Mouse (Mus musculus): Measurements from ENCODE around the gene Paqr7. TPM values are rescaled to one million over a fixed set of nuclear protein-coding genes. Genes with fewer than 3 reads are reported as not detected.

The Paqr7 gene
- polyA plus RNA-seq (2012; rRNA removed), result 47.6 and 52.0 TPM in 2 replicates

DNA sequence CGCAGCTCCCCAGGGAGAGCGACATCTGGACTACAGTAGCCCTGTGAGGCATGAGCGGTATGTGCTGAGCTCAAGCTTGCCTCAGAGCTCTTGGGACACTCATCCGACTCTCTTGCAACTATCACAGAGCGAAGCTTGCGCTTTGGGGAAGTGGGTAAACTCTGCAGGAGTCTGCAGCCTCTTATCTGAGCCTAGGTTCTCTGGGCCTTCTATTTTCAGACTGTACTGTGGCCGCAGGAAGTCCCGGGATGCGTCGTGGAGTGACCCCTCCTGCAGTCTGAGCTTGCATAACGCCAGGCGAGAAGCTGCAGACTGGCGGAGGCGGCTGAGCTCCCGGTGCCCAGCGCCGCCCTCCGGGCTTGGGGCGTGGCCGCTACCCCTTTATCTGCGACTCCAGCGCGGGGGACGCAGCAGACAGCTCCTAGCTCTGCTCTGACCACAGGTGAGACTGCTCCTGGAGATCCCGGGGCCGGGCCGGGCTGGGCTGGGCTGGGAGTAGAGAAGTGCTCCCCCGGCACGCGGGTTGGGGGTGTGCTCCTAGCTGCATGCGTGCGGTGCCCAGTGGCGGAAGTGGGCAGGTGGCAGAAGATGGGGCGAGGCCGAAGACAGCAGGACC is at the start of gene Paqr7:
Paqr7 (plus strand) TSS at position 103 of the 616 bp plus-strand sequence.
- TF ChIP-seq CTCF (IDR thresholded peaks at IDR 0.05; ENCODE audit: borderline replicate concordance, control insufficient read depth, extremely low read depth, insufficient read depth, low read length, poor library complexity), result 0 out of 2 replicates have a peak, but pooled peaks have one; percentile 18
- no peak for TF ChIP-seq POLR2A (IDR thresholded peaks at IDR 0.05; ENCODE audit: control insufficient read depth, extremely low read depth, insufficient read depth, low read length, poor library complexity)
- Histone ChIP-seq H3K27me3 (ENCODE audit: control insufficient read depth, insufficient read depth, low read length) (no peaks in the 10 kb centered on the region), H3K4me3 (ENCODE audit: control insufficient read depth, insufficient read depth, low read length) (peak within 1 kb of the TSS; percentile 57), H3K27ac (ENCODE audit: control insufficient read depth, insufficient read depth, low read length) (peak within 1 kb of the TSS; percentile 89), H3K4me1 (replicated peaks; ENCODE audit: control insufficient read depth, insufficient read depth, low read length) (peaks cover 41% of the 10 kb centered on the region), H3K36me3 (ENCODE audit: control insufficient read depth, insufficient read depth, low read length) (no peaks in the 10 kb centered on the region)
- WGBS, result 3% methylated on average over 35 of the region's 35 CpGs
- peak; percentile 69 for DNase-seq

- Histone ChIP-seq H3K27ac (ENCODE audit: control insufficient read depth, insufficient read depth, low read length) (no peak overlapping the region), H3K4me3 (ENCODE audit: control insufficient read depth, insufficient read depth, low read length) (no peak overlapping the region), H3K4me1 (replicated peaks; ENCODE audit: control insufficient read depth, insufficient read depth, low read length) (peaks cover 30% of the 10 kb centered on the region), H3K36me3 (ENCODE audit: control insufficient read depth, insufficient read depth, low read length) (no peaks in the 10 kb centered on the region), H3K27me3 (ENCODE audit: control insufficient read depth, insufficient read depth, low read length) (no peaks in the 10 kb centered on the region)
- no peak for TF ChIP-seq POLR2A (IDR thresholded peaks at IDR 0.05; ENCODE audit: control insufficient read depth, extremely low read depth, insufficient read depth, low read length, poor library complexity)
- no peak for TF ChIP-seq CTCF (IDR thresholded peaks at IDR 0.05; ENCODE audit: borderline replicate concordance, control insufficient read depth, extremely low read depth, insufficient read depth, low read length, poor library complexity)
- DNase-seq, result no peak
- WGBS, result 51% methylated on average over 22 of the region's 23 CpGs
Observed at GRCm38 (mm10) chr4:134447966-134448365, 48.5 kb upstream of the Paqr7 start.

- Histone ChIP-seq H3K27ac (ENCODE audit: control insufficient read depth, insufficient read depth, low read length) (no peak overlapping the region), H3K4me1 (replicated peaks; ENCODE audit: control insufficient read depth, insufficient read depth, low read length) (peaks cover 32% of the 10 kb centered on the region), H3K27me3 (ENCODE audit: control insufficient read depth, insufficient read depth, low read length) (no peaks in the 10 kb centered on the region), H3K36me3 (ENCODE audit: control insufficient read depth, insufficient read depth, low read length) (no peaks in the 10 kb centered on the region), H3K4me3 (ENCODE audit: control insufficient read depth, insufficient read depth, low read length) (no peak overlapping the region)
- TF ChIP-seq POLR2A (IDR thresholded peaks at IDR 0.05; ENCODE audit: control insufficient read depth, extremely low read depth, insufficient read depth, low read length, poor library complexity) (no peak), CTCF (IDR thresholded peaks at IDR 0.05; ENCODE audit: borderline replicate concordance, control insufficient read depth, extremely low read depth, insufficient read depth, low read length, poor library complexity) (no peak)
- WGBS, result 87% methylated on average over 13 of the region's 13 CpGs
- no peak for DNase-seq
Observed at GRCm38 (mm10) chr4:134449595-134450391, 46.7 kb upstream of the Paqr7 start.

GRCm38 (mm10) chr4:134450392-134451195 is 45.9 kb upstream of the Paqr7 start:
- H3K4me1 ChIP-seq (replicated peaks; ENCODE audit: control insufficient read depth, insufficient read depth, low read length), result peaks cover 37% of the 10 kb centered on the region
- H3K36me3 ChIP-seq (ENCODE audit: control insufficient read depth, insufficient read depth, low read length), result no peaks in the 10 kb centered on the region
- WGBS, result 85% methylated on average over 20 of the region's 20 CpGs
- no peak overlapping the region for H3K27ac ChIP-seq (ENCODE audit: control insufficient read depth, insufficient read depth, low read length)
- no peak for DNase-seq
- no peaks in the 10 kb centered on the region for H3K27me3 ChIP-seq (ENCODE audit: control insufficient read depth, insufficient read depth, low read length)
- no peak for TF ChIP-seq POLR2A (IDR thresholded peaks at IDR 0.05; ENCODE audit: control insufficient read depth, extremely low read depth, insufficient read depth, low read length, poor library complexity)
- TF ChIP-seq CTCF (IDR thresholded peaks at IDR 0.05; ENCODE audit: borderline replicate concordance, control insufficient read depth, extremely low read depth, insufficient read depth, low read length, poor library complexity), result no peak
- no peak overlapping the region for H3K4me3 ChIP-seq (ENCODE audit: control insufficient read depth, insufficient read depth, low read length)

DNA sequence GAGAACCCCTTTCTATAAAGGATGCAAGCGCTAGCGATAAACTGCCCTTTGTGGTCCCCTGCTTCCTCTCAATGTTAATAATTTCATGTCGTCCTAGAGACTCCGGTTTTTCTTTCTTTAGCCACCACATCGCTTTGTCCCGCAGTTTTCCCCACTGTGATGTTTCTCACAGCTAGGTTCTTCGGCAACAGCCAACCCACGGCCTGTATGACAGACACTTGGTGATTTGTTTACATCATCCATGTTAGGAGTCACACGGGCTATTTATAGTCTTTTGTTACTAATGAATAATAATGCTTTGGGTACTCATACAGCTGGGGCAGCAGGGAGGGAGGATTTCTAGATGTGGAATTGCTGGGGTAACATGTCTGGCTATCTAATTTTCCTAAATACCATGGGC is 45.0 kb upstream of the Paqr7 start:
- H3K27ac ChIP-seq (ENCODE audit: control insufficient read depth, insufficient read depth, low read length), result no peak overlapping the region
- peaks cover 32% of the 10 kb centered on the region for H3K4me1 ChIP-seq (replicated peaks; ENCODE audit: control insufficient read depth, insufficient read depth, low read length)
- H3K4me3 ChIP-seq (ENCODE audit: control insufficient read depth, insufficient read depth, low read length), result no peak overlapping the region
- DNase-seq, result no peak
- no peaks in the 10 kb centered on the region for H3K36me3 ChIP-seq (ENCODE audit: control insufficient read depth, insufficient read depth, low read length)
- 83% methylated on average over 9 of the region's 9 CpGs for WGBS
- TF ChIP-seq CTCF (IDR thresholded peaks at IDR 0.05; ENCODE audit: borderline replicate concordance, control insufficient read depth, extremely low read depth, insufficient read depth, low read length, poor library complexity) (no peak), POLR2A (IDR thresholded peaks at IDR 0.05; ENCODE audit: control insufficient read depth, extremely low read depth, insufficient read depth, low read length, poor library complexity) (no peak)
- no peaks in the 10 kb centered on the region for H3K27me3 ChIP-seq (ENCODE audit: control insufficient read depth, insufficient read depth, low read length)
